In the genomic region with DNA sequence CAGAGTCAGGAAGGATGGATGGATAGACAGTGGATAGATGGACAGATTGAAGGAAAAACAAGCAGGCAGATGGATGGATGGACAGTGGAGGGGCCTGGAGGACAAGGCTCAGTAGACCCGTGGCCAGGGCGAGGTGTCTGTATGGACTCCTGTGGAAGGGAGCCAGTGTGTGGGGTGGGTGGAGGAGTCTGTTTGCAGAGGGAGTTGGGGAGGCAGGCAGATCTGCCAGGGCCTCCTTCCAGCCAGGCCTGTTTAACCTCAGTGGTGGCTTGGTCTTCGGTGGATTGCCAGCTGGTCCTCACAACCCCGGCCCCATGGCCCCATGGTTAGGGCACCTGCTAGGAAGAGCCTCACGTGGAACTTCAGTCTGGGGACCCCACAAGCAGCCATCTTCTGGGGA, we compare ENCODE assay signal across 29 mouse cellular contexts. TPM values are rescaled to one million over a fixed set of nuclear protein-coding genes. Genes with fewer than 3 reads are reported as not detected.
DNase-seq lines count a peak whose midpoint lies in the region; ATAC-seq and TF ChIP-seq lines count a peak whose summit lies in the region.
"Had no signal": no experiment of that assay in that cellular context is flagged by ENCODE, and none has a peak within 500 bp of the region (broad histone marks: within the 10 kb centered on the region; RNA-seq: fewer than 3 reads in every experiment).

No protein-coding gene starts in this region.

- H3K36me3 ChIP-seq in limb, embryonic 13.5 days = peaks cover 34% of the 10 kb centered on the region
- H3K36me3 ChIP-seq in stomach, postnatal 0 days (ENCODE audit: control insufficient read depth, insufficient read depth, low read length) = no peaks in the 10 kb centered on the region; the same call in 1 of the 2 replicates
- H3K36me3 ChIP-seq in hindbrain, embryonic 11.5 days (ENCODE audit: control insufficient read depth, insufficient read depth, low read length) = no peaks in the 10 kb centered on the region
- H3K36me3 ChIP-seq: midbrain, embryonic 15.5 days had no signal

- H3K4me3 ChIP-seq in lung, adult 2 months (replicated peaks; ENCODE audit: extremely low read depth, low read depth, low read length) = no peak overlapping the region
- peak overlapping the region; percentile 65; the same call in 1 of the 2 replicates for H3K4me3 ChIP-seq in limb, embryonic 13.5 days
- no peak overlapping the region for H3K4me3 ChIP-seq in stomach, postnatal 0 days (ENCODE audit: low read depth, low read length)
- no peak overlapping the region for H3K4me3 ChIP-seq in hindbrain, embryonic 11.5 days (ENCODE audit: low read depth, low read length)
- H3K4me3 ChIP-seq: heart, embryonic 10.5 days; megakaryocyte, embryonic 14.5 days; midbrain, embryonic 15.5 days; neural tube, embryonic 15.5 days had no signal

- H3K4me1 ChIP-seq in lung, adult 2 months (ENCODE audit: control insufficient read depth, insufficient read depth, low read length) = no peaks in the 10 kb centered on the region
- peaks cover 63% of the 10 kb centered on the region for H3K4me1 ChIP-seq in limb, embryonic 13.5 days
- H3K4me1 ChIP-seq in stomach, postnatal 0 days (replicated peaks; ENCODE audit: control insufficient read depth, insufficient read depth) = peaks cover 4% of the 10 kb centered on the region
- peaks cover 5% of the 10 kb centered on the region; the same call in 1 of the 2 replicates for H3K4me1 ChIP-seq in hindbrain, embryonic 11.5 days (replicated peaks; ENCODE audit: control insufficient read depth, insufficient read depth, low read length)

- H3K4me2 ChIP-seq in limb, embryonic 13.5 days (replicated peaks) = peak overlapping the region; percentile 79
- H3K4me2 ChIP-seq in stomach, postnatal 0 days (replicated peaks; ENCODE audit: low read depth) = no peak overlapping the region
- H3K4me2 ChIP-seq in hindbrain, embryonic 11.5 days (replicated peaks; ENCODE audit: low read depth, low read length) = no peak overlapping the region
- H3K4me2 ChIP-seq: hindbrain, embryonic 14.5 days; liver, embryonic 11.5 days; midbrain, embryonic 15.5 days; neural tube, embryonic 15.5 days had no signal

- TF ChIP-seq EP300 in stomach, postnatal 0 days (optimal IDR thresholded peaks at IDR 0.05) = no peak

- no peaks in the 10 kb centered on the region for H3K9me3 ChIP-seq in limb, embryonic 13.5 days
- no peaks in the 10 kb centered on the region for H3K9me3 ChIP-seq in stomach, postnatal 0 days (ENCODE audit: control insufficient read depth, low read length)
- H3K9me3 ChIP-seq in hindbrain, embryonic 11.5 days (ENCODE audit: control insufficient read depth, low read length) = no peaks in the 10 kb centered on the region
- H3K9me3 ChIP-seq: heart, embryonic 10.5 days; midbrain, embryonic 15.5 days; neural tube, embryonic 15.5 days had no signal

- peaks cover 28% of the 10 kb centered on the region for H3K27me3 ChIP-seq in limb, embryonic 13.5 days
- no peaks in the 10 kb centered on the region for H3K27me3 ChIP-seq in stomach, postnatal 0 days (ENCODE audit: control insufficient read depth, insufficient read depth, low read length)
- peaks cover 15% of the 10 kb centered on the region for H3K27me3 ChIP-seq in hindbrain, embryonic 11.5 days (ENCODE audit: control insufficient read depth, insufficient read depth, low read length)

- peak overlapping the region; percentile 61; the same call in 1 of the 2 replicates for H3K27ac ChIP-seq in limb, embryonic 13.5 days
- H3K27ac ChIP-seq in stomach, postnatal 0 days (replicated peaks) = no peak overlapping the region
- H3K27ac ChIP-seq in hindbrain, embryonic 11.5 days (ENCODE audit: low read depth, low read length) = no peak overlapping the region
- H3K27ac ChIP-seq: heart, embryonic 10.5 days; hindbrain, embryonic 14.5 days; kidney, postnatal 0 days; midbrain, embryonic 15.5 days; neural tube, embryonic 15.5 days had no signal

- DNase-seq in heart, adult 11 months = peak; percentile 87
- DNase-seq in heart, postnatal 10 days = no peak
- DNase-seq in lung, postnatal 10 days = peak; percentile 47
- DNase-seq in lung, adult 2 months = no peak
- DNase-seq in stomach, postnatal 0 days (ENCODE audit: low spot score) = peak; percentile 38
- DNase-seq in hindbrain, embryonic 11.5 days (ENCODE audit: low spot score) = no peak
- DNase-seq: adrenal gland, postnatal 10 days; cerebellum, adult 18-20 months; forebrain, postnatal 0 days; gastrocnemius, postnatal 36 days; heart, postnatal 36 days; layer of hippocampus, adult 9-11 months; liver, postnatal 0 days; right cerebral cortex, adult 18-20 months; right cerebral cortex, postnatal 4 days; thymus, adult 2 months; thymus, postnatal 4 days had no signal

- WGBS in lung, adult 2 months = 42% methylated on average over 5 of the region's 5 CpGs
- WGBS in limb, embryonic 13.5 days = 68% methylated on average over 5 of the region's 5 CpGs
- WGBS in stomach, postnatal 0 days = 15% methylated on average over 5 of the region's 5 CpGs
- WGBS in hindbrain, embryonic 11.5 days = 85% methylated on average over 5 of the region's 5 CpGs

- no peak for TF ChIP-seq POLR2A in lung, adult 2 months (IDR thresholded peaks at IDR 0.05; ENCODE audit: borderline replicate concordance, extremely low read depth, low read depth, low read length)

- H3K9ac ChIP-seq in limb, embryonic 13.5 days = no peak overlapping the region
- H3K9ac ChIP-seq in stomach, postnatal 0 days (ENCODE audit: low read length) = no peak overlapping the region
- H3K9ac ChIP-seq in hindbrain, embryonic 11.5 days (ENCODE audit: low read depth, low read length) = no peak overlapping the region
- H3K9ac ChIP-seq: forebrain, postnatal 0 days; hindbrain, embryonic 14.5 days; liver, postnatal 0 days; midbrain, embryonic 15.5 days; neural tube, embryonic 15.5 days had no signal

- no peak for TF ChIP-seq CTCF in lung, adult 2 months (IDR thresholded peaks at IDR 0.05; ENCODE audit: insufficient read depth, low read length)
- TF ChIP-seq CTCF in stomach, postnatal 0 days (IDR thresholded peaks at IDR 0.05; ENCODE audit: low read depth) = no peak

- intact Hi-C loops in heart, postnatal 10 days (cut with DNase I) = no loop called here

- ATAC-seq in limb, embryonic 13.5 days (ENCODE audit: low FRiP score, low read depth) = no peak
- ATAC-seq in stomach, postnatal 0 days (ENCODE audit: low FRiP score, low TSS enrichment) = no peak; the same call in 1 of the 2 replicates
- no peak for ATAC-seq in hindbrain, embryonic 11.5 days (ENCODE audit: low FRiP score)
- ATAC-seq: activated CD4-positive, CD25-positive, alpha-beta regulatory T cell, adult 4 months; inflammation-experienced regulatory T-cells, adult 6 months; liver, postnatal 0 days; midbrain, embryonic 15.5 days had no signal

RNA-seq across cellular contexts. Expression of a gene that starts 3.9 kb away (rescaled TPM):
- 1 to 10 TPM; 1.6 to 2.0 TPM for total RNA-seq in heart, postnatal 10 days (2021)
- 20.2 and 26.0 TPM in 2 replicates for polyA plus RNA-seq in lung, adult 2 months (2012; rRNA removed)
- 62.2 and 64.5 TPM in 2 replicates for polyA plus RNA-seq in limb, embryonic 13.5 days (2015; fragmentation: Nextera tagmentation; extraction: Ambion mirVana)
- 1.8 and 2.3 TPM in 2 replicates for polyA plus RNA-seq in stomach, postnatal 0 days (2015; fragmentation: Nextera tagmentation; extraction: Ambion mirVana)
- polyA plus RNA-seq in hindbrain, embryonic 11.5 days (2014; fragmentation: Nextera tagmentation; extraction: Ambion mirVana) = 7.8 and 9.2 TPM in 2 replicates
- total RNA-seq: common myeloid progenitor, adult 5-6 weeks; MEL had no signal

Comparison
In these comparisons a context has a peak if more than half of its experiments do, and no peak if none do; other contexts are left out.
1. DNase-seq: peak in heart, adult 11 months (single experiment), lung, postnatal 10 days (single experiment) and stomach, postnatal 0 days (single experiment); none in heart, postnatal 10 days (0 of 2), lung, adult 2 months (single experiment) and hindbrain, embryonic 11.5 days (single experiment).